Mouse (Mus musculus): ENCODE data around the gene B3gnt3.

GRCm38 (mm10) chr8:71718252-71718651 lies 16.7 kb upstream of the B3gnt3 start:
- no peak for TF ChIP-seq POLR2A (IDR thresholded peaks at IDR 0.05; ENCODE audit: insufficient read depth, low read depth, low read length)
- no peak for TF ChIP-seq CTCF (IDR thresholded peaks at IDR 0.05; ENCODE audit: insufficient read depth, low read depth, low read length)
